Mouse (Mus musculus): Measurements from ENCODE around the gene Arhgap22.

Gene Arhgap22

DNA sequence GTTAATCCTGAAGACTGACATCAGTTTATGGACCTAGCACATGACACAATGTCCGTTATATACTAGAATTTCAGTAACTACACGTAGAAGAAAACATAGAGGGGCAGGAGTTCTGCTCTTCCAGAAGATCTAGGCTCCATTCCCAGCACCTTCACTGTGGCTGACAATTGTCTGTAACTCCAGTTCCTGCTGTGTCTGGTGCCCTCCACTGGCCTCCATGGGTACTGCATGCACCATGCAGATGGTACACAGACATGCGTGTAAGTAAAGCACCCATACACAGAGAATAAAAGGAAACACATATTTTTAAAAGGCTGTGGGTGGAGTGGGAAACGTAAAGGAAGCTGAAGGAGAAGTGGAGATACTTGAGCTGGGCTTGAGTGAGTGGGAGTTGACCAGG, 120.0 kb downstream of the Arhgap22 start:
- DNase-seq (ENCODE audit: low read depth) = no peak

DNA sequence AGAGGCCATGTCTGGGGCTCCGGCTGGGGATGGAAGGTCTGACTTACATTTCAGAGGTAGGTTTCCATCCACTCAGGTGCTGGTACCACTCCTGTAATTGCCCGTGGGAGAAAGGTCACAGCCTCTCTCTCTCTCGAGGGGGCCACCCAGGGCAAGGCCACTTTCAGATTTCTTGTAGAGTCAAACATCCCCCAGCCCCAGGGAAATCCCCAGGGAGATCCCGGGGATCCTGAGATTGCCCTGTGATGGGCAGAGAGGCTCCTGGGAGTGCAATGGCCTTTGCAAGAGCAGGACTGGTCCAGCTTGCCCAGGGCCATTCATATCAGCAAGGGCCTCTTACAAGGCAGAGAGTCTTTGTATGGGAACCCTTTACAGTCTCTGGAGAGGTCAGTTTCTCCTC, 120.6 kb downstream of the Arhgap22 start:
- no peak for DNase-seq (ENCODE audit: low read depth)

DNA sequence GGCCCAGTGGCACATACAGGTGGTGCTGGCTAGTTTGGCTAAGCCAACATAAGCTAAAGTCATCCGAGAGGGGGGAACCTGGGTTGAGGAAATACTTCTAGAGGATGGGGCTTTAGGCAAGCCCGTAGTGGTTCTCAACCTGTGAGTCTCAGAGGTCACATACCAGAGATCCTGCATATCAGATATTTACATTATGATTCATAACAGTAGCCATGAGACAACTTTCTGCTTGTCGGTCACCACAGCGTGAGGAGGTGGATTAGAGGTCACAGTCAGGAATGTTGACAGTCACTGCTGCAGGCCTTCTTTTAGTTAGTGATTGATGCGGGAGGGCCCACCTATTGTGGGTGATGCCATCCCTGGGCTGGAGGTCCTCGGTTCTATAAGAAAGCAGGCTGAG, 121.9 kb downstream of the Arhgap22 start:
- no peak for DNase-seq (ENCODE audit: low read depth)

DNA sequence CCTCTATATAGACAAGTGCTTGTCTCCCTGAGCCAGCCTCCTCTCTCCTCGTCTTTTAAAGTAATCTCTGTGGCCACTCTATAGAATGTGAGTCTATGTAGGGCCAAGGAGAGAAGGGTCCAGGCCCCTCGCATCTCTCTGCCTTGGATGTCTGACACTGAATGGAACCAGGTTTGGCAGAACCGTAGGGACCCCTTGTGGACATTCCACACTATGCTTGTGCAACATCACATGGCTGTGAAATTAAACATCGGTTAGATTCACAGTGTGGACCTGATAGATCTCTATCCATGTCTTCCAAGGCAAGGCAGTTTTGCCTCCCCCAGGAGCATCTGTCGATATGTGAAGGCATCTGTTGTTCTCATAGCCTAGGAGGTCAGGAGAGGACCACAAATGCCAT, 124.9 kb downstream of the Arhgap22 start:
- DNase-seq (ENCODE audit: low read depth) = no peak

DNA sequence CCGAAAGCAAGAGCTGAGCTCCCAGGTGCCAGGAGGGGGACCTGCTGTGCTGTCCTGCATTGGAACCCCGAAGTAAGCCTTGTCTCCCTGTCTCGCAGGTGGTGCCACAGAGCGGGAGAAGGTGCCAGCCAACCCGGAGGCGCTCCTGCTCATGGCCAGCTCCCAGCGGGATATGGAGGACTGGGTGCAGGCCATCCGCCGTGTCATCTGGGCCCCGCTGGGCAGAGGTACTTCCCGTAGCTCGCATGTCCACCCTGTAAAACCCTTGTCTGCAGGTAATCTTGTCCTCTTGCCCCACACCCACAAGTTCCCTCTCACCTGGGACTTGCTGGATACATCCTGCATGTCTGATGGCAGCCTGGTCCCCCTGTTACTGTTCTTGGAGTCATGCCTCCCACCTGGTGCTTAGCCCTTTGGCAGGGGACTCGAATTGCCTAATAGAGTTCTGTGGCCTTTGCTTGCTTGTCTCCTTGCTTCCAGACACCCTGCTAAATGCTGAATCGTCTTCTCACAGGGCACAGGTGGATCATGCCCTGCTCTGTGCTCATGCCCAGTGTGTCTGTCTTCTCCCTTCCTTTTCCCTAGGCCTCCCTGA, 129.4 kb downstream of the Arhgap22 start:
- DNase-seq (ENCODE audit: low read depth) = no peak

DNA sequence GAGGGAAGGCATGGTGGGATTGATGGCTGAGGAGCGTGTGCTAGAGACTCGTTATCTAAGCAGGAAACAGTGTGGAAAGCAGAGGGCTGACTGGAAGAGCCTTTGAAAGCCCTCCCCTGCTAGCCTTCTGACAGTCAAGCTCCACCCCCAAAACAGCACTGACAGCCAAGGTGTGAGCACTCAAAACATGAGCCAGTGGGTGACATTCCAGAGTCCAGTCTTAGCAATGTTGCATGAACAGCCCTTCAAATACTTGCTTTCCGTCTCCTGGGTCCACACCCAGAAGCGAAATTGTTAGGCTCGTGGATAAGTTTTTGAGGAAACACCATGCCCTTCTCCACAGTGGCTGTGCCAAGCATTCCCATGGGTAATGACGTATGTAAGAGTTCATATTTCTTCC, 132.7 kb downstream of the Arhgap22 start:
- DNase-seq (ENCODE audit: low read depth) = no peak

DNA sequence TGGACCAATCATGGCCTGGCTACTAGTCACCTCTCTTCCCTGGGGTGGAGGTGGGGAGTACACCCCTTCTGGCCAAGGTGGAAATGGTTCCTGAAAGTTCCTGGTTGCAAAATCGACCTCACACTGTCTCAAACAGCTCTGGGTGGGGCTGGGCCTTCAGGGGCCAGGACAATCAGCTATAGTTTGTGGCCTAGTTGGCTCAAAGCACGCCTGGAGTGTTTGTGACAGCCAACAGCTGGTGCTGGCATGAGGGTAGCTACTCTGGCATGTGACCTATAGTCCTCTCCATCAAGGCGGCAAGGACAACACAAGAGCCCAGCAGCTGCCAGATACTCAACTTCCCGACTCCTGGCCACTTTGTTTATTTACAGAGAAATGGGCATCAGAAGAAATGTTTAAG, 133.9 kb downstream of the Arhgap22 start:
- DNase-seq (ENCODE audit: low read depth) = no peak

DNA sequence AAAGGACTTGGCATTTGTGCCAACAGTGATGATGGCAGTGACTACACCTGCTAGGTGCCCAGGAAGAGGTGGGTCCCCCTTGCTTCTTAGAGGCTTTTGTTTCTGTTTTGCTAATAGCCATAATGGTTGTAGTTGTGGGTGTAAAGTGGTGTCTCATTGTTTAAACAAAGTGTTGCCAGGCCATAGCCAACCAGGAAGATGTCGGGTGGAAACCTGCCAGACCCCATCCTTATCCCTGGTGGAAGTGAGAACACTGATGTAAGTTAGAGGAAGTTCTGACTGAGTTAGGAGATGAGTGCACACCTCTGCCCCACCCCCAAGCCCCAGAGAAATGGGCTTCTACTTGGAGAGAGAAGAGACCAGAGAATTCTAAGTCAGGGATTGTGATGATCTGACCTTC, 134.3 kb downstream of the Arhgap22 start:
- no peak for DNase-seq (ENCODE audit: low read depth)

DNA sequence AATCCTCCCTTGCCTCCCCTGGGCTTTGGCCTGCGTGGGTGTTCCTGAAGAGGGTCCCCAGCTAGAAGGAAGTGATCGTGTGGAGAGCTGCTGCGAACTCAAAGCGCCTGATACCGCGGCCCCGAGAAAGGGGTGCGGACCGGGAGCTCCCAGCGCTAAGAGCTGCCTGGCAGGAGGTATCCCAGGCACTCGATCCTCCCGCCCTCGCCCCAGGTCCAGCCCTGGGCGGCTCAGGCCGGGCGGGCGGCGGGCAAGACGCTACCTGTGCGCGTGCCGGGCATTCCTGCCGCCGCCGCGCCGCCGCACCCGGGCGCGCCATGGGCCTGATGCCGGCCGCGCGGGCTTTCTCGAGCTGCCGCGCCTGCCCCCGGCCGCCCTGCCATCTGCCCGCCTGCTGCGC, 137.2 kb downstream of the Arhgap22 start:
- no peak for DNase-seq (ENCODE audit: low read depth)

DNA sequence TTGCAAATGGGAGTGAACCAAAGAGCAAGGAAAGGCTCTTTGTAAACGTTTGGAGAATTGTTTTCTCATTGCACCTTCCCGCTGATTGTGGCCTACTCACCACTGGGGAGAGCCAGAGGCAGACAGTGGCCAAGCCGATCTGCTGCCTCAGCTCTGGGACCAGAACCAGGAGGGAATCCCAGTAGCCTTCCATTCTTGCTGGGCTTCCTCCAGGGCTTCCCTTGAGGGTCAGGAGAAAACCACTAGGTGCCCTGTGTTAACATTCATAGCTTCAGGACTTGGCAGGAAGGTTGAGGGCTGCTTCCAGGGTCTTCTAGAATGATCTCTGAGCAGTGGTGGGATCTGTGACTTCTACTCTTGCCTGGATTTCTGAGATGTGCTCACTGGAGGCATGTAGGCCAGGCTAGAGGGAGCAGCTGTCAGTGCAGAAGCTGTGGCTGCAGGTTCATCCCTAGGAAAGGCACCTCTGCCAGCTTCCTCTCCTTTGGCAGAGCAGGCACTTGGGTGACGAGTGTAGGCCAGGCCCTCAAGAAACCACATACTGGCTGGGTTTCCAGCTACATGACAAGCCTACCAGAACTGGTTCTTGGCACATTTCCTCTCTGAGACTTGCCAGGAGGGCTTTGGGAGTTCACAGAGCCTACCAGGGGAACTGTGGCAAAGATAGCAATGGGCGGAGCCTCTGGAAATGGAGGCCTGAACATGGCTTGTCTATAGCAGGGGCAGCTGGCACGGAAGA, 138.3 kb downstream of the Arhgap22 start:
- DNase-seq (ENCODE audit: low read depth) = no peak

DNA sequence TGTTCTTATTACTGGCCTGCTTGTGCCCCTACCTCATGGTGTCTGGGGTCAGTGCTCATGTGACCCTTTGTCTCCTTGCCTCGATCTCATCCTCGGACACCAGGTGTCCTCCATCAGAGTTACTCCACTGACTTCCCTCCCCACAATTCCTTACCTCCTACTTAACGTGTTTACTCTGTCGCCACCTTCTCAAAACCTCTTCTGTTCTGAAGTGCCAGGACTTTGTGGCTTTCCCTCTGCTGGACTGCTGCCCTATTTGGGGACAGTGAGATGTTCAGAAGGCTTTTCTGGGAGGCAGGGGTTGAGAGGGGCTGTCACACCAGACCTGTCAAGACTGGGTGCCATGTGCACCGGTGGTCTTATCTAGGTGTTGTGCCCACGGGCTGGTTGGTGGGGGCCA, 139.1 kb downstream of the Arhgap22 start:
- DNase-seq (ENCODE audit: low read depth) = no peak

DNA sequence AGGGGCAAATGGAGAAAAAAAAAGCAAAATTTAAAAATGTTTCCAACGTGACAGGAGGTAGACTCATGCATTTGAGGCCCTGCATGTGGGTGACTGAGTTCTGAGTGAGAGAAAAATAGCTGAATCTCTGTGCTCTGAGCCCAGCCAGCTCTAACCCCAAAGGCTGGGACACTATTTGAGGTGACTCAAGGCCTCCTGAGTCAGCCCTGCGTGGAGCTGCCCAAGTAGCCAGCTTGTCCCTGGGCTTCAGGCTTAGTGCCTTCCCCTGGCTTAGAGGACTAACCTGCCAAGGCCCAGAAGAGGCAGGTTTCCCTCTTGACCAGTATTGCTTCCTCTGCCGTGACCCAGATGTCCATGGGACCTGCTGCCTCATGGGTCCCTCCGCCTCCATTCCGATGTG, 141.4 kb downstream of the Arhgap22 start:
- DNase-seq (ENCODE audit: low read depth) = no peak

DNA sequence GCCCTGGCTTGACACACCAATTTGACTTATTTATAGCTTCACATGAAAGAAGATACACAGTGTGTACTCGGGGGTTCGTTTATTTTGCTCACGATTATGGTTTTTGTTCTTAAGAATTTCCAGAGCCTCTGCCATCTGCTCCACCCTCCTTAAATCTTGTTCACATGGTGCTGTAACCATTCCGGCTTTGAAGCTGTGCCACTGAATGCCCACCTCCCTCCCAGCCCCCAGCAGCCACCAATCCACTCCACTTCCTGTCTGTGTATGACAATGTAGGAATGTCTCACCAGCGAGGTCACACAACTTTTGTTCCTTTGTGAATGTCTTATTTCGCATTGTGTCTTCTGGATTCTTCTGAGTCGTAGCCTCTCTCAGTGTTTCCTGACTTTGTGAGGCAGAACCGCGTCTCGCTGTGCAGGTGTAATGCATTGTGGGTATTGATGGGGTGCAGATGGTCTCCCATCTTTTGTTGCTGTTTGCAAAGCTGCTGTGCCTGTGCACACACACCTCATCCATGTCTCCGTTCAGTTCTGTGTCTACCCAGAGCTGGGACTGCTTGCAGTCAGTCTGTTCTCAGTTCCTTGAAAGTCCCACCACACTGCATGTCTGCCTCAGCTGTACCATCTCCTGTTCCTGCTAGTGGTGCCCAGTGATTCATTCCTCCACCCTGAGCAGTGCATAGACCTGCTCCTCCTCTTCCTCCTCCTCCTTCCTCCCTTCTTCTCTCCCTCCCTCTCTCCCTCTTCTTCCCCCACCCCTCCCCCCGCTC, 144.0 kb downstream of the Arhgap22 start:
- DNase-seq (ENCODE audit: low read depth) = no peak

DNA sequence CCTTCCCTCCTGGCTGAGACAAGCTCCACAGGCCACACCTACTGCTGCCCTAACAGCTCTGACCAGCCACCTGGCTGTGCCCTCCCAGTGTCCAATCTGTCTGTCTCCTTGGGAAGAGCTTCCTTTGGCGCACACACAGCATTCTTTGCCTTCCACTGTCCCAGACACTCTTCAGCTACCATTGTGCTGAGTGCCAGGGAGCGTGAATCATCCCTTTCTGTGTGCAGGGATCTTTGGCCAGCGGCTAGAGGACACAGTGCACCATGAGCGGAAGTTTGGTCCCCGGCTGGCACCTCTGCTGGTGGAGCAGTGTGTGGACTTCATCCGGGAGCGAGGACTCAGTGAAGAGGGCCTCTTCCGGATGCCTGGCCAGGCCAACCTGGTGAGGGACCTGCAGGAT, 145.1 kb downstream of the Arhgap22 start:
- DNase-seq (ENCODE audit: low read depth) = no peak

DNA sequence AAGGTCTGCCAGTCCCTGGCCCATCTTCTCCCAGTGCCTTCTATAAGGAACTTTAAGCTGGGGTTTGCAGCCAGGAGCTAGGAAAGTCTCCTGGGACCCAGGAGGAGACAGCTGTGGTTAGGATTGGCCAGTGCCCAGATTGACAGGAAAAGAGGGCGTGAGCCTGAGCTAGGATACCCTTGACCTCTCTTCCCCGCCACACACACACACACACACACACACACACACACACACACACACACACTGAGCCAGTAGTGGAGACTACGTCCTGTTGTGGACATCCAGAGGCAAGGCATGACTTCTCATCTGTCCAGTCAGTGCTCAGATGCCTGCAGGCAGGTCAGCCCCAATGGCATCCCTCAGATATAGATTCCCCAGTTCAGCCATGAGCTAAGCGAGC, 147.7 kb downstream of the Arhgap22 start:
- DNase-seq (ENCODE audit: low read depth) = no peak

DNA sequence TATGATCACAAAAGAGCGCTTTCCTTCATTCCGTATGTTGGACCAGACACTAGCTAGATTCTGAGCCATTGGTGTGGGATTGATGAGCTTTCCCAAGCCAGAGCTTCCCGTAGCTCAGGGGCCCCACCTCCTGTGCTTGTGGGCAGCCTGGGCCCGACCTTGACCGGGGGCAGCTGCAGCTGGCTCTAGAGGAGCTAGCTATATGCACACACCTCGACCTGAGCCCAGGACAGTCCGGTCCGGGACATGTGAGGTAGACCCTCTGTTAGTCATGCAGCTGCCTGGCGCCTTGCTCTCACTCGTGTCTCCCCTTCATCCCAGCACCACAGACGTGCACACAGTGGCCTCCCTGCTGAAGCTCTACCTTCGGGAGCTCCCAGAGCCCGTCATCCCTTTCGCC, 148.3 kb downstream of the Arhgap22 start:
- DNase-seq (ENCODE audit: low read depth) = no peak

DNA sequence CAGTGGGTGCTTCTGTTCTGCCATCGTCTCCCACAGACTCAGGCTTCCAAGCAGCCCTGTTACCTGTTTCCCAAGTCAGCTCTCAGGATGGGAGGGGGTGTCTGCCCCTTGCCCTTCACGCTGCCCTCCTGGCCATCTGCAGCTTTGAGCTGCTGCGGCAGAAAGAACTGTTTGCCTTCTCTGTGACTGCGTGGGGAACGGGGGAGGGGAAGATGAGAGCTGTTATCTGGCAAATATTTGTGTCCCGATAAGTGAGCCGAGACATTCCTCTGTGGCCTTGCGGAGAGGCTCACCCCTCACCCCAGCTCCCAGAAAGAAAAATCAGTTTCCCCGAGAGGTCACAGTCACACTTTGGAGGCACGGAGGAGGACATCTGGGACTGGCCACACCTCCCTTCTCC, 149.0 kb downstream of the Arhgap22 start:
- DNase-seq (ENCODE audit: low read depth) = no peak

DNA sequence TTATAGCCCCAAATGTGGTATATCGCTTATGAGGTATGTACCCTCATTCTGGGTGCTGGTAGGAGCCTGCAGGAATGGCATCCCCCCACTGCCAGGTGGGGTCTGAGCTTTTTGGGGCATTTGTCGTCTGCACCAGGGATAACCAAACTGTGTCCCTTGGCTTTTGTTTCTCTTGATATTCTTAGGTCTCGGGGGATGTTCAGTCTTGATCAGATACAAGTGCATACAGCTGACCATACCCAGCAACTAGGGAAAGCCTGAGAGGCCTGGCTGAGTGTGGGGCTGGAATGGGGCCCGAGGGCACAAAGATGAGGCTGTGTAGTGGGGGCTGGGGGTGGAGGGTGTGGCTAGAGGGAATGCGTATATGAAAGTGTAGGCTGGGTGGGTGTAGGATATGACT, 149.8 kb downstream of the Arhgap22 start:
- DNase-seq (ENCODE audit: low read depth) = no peak

DNA sequence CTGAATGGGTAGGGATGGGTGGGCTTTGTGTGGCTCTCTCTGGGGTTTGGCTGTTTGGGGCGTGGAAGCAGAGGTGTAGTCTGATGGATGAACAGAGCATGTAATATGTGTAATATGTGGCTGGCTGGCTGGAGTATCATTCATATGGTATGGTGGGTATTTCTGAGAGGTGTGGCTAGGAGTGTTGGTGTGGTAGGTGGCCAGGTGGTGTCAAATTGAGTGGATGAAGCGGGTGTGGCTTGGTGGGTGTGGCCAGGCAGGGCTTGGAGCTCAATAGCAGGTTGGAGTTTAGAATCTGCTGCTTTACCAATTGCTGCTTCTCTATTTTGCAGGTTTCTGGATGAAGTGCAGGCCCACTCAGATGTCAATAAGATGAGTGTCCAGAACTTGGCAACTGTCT, 150.2 kb downstream of the Arhgap22 start:
- DNase-seq (ENCODE audit: low read depth) = no peak

DNA sequence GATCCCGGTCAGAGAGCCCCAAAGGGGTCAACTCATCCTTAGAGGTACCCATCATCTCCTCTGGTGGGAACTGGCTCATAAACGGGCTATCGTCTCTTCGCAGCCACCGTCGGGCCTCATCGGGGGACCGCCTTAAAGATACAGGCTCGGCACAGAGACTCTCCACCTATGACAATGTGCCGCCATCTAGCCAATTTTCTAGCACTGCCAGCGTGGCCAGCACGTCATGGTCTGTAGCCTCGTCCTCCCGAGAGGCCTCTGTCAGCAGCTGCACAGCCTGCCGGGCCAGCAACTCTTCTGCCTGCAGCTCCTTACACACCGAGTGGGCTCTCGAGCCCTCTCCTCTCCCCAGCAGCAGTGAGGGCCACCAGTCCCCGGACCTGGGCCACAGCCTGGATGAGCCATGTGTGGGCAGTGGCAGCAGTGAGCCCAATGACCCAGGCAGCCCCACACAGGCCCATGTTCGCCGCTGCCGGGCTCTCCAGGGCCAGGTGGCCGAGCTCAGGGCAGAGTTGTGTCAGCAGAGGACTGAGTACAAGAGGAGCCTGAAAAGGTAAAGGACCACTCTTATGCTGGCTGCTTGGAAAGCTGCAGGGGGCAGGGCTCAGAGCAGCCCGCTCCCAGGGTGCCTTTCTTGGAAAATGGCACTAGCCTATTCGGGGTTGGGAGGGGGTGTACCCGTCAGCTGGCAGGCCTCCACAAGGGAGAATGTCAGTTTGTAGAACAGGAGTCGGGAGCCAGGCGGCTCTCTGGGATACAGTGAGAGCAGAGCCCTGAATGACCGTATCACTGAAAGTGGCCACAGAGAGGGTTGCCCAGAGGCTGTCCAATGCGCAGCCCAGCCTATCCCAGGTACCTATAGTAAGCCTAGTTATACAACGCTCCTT, 153.3 kb downstream of the Arhgap22 start:
- no peak for DNase-seq (ENCODE audit: low read depth)

DNA sequence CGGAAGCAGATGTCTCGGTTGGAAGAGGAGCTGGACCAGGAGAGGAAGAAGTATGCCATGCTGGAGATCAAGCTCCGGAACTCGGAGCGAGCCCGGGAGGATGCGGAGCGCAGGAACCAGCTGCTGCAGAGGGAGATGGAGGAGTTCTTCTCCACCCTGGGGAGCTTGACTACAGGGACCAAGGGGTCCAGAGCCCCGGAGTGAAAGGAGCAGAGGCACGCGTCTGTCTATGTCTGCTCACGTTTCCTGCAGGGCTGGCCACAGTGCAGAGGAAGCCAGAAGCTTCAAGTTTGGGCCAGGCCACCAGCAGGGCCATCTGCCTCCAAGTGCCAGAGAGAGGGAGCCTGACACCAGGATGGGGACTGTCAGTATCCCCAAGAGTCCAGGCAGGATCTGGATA, 155.5 kb downstream of the Arhgap22 start:
- DNase-seq (ENCODE audit: low read depth) = no peak

DNA sequence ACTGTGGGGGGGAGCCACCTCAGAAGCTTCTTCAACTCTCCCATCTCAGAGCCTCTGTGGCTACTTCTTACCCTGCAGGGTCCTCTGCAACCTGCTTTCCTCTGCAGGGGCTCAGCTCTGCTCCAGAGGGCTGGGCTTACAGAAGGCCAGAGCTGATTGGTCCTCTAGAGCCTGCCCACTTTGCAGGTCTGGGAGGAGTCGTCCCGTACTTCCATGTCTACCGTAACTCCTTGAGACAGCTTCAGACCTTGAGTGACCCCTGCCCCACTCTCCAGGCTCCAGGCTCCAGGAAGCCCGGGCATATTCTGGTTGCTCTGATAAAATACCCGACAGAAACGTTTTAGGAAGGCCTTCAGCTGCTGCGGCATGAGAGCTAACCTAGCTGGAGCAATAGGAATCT, 156.2 kb downstream of the Arhgap22 start:
- no peak for DNase-seq (ENCODE audit: low read depth)
